In genomic region chr8:85026670-85027515, GRCm38 (mm10) we compare ENCODE assay signal across 8 mouse cellular contexts. TPM values are rescaled to one million over a fixed set of nuclear protein-coding genes. Genes with fewer than 3 reads are reported as not detected.
DNase-seq lines count a peak whose midpoint lies in the region; ATAC-seq lines count a peak whose summit lies in the region.

TSS of gene Trir (plus strand) at chr8:85026823.

- peak; percentile 74 for ATAC-seq in hindbrain, embryonic 13.5 days (ENCODE audit: low FRiP score)

- peak within 1 kb of the TSS; percentile 91 for H3K4me3 ChIP-seq in hindbrain, embryonic 13.5 days

- peaks cover 47% of the 10 kb centered on the region for H3K36me3 ChIP-seq in hindbrain, embryonic 13.5 days

- DNase-seq in NIH3T3 (ENCODE audit: low read depth) = peak; percentile 98
- DNase-seq in cerebellum, postnatal 10 days = peak; percentile 98 to 99
- peak; percentile 90 to 93 for DNase-seq in frontal cortex, postnatal 14 days (ENCODE audit: low spot score in 2 of 2)
- DNase-seq in layer of hippocampus, postnatal 25 days (ENCODE audit: extremely low spot score in 1 of 2, low spot score in 1 of 2) = peak; percentile 90 to 95
- DNase-seq in lung, postnatal 25 days (ENCODE audit: low spot score) = peak; percentile 99
- DNase-seq in retina, embryonic 14.5 days (ENCODE audit: low spot score) = peak; percentile 99
- peak; percentile 95 for DNase-seq in thymus, postnatal 4 days

- H3K27ac ChIP-seq in hindbrain, embryonic 13.5 days = peak within 1 kb of the TSS; percentile 93

- peak within 1 kb of the TSS; percentile 92 for H3K4me2 ChIP-seq in hindbrain, embryonic 13.5 days

- peaks cover 41% of the 10 kb centered on the region for H3K4me1 ChIP-seq in hindbrain, embryonic 13.5 days (replicated peaks)

- H3K27me3 ChIP-seq in hindbrain, embryonic 13.5 days = no peaks in the 10 kb centered on the region

- H3K9me3 ChIP-seq in hindbrain, embryonic 13.5 days = no peaks in the 10 kb centered on the region

- peak within 1 kb of the TSS; percentile 100 for H3K9ac ChIP-seq in hindbrain, embryonic 13.5 days

- whole genome bisulfite sequencing in hindbrain, embryonic 13.5 days = 1% methylated on average over 72 of the region's 75 CpGs

RNA-seq across cellular contexts. Expression of gene Trir, which starts in this region (rescaled TPM):
- 139 and 141 TPM in 2 replicates for polyA plus RNA-seq in hindbrain, embryonic 13.5 days (2015; fragmentation: Nextera tagmentation; extraction: Ambion mirVana)
- total RNA-seq in layer of hippocampus, postnatal 25 days (2021) = 100 to 1,000 TPM; 130 to 144 TPM

Comparison
In these comparisons a context has a peak if more than half of its experiments do, and no peak if none do; other contexts are left out.
1. Peak in every context shown above with its lines: DNase-seq, ATAC-seq, H3K4me3 ChIP-seq and H3K27ac ChIP-seq.